Mouse (Mus musculus): ENCODE measurements at regions not wholly inside any gene's neighbourhood (a gene's known extent, or its start where the extent isn't known, plus 50 kb on each side); places are given as distances from the start of the nearest gene placed in this dataset.

DNA sequence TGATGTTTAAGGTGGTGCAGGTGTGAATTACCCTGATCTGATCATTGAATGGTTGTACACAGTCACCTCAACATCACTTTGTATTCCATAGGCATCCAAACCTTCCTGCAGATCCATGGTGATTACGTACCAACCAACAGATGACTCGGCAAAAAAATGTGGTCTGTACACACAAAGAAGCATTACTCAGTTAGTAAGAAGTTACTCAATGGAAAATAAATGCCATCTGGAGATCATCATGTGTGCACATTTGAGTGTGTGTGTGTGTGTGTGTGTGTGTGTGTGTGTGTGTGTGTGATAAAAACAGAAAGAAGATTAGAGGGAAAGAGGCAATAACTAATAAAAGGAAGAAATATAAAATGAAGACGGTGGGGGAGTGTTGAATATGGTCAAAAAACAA, 1512.2 kb upstream of the Gm6569 start:
- DNase-seq: no peak

GRCm38 (mm10) chr15:72323158-72323557, 1511.2 kb upstream of the Gm6569 start:
- no peak for DNase-seq

DNA sequence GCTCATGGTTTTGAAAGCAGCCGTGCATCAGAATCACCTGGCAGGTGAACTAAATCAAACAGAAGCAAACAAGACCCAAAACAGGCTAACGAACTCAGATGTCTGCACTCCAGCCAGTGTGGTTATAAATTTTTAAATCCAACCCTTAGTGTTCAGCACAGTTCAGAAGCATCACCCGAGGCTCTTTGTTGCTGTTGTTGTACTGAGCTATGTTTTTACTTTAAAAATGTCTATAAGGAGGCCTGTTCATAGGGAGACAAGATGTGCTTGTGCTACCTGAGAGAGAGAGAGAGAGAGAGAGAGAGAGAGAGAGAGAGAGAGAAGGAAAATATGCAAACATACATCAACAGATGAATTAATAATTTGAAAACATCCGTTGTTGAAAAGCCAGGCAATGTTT, 1503.1 kb upstream of the Gm6569 start:
- DNase-seq: no peak

DNA sequence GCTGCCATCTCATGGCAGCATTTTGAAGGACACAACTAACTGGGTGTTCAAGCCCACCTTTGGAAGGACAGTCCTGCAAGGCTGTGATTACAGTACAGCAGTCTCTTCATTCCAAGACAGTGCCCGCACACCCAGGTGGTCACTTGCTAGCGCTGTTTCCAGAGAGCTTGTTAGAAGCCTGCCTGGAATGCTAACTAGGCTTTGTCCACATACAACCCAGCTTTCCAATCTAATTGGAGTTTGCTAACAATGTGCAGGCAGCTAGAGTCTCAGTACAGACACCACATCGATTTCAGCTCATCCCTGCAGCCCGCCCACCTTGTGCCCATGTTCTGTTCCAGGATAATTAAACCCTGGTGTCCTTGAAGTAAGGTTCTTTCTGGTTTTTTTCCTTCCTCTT, 1499.9 kb upstream of the Gm6569 start:
- DNase-seq: no peak

- DNase-seq: no peak
Observed at GRCm38 (mm10) chr15:72339629-72340028, 1494.7 kb upstream of the Gm6569 start.

DNA sequence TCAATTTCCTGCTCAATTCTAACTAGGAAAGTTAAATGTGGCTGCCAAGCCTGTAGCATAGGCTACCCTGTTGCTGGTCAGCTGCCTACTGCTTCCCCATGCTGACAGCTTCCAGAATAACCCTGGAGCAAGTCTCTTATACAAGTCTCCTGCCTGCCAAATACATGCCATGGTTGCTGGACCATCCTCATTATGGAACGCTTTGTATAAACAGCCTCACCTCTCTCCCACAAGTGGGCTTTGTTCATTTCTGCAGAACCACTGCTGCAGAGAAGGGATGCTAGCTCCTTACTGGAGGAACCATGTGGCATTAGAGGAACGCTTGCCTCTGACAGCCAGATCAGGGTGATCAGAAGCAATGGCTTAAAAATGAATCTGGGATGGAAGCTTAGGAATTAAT, 1492.4 kb upstream of the Gm6569 start:
- no peak for DNase-seq

GRCm38 (mm10) chr15:72342504-72342903, 1491.9 kb upstream of the Gm6569 start:
- no peak for DNase-seq

- no peak for DNase-seq
Observed at GRCm38 (mm10) chr15:72343794-72344193, 1490.6 kb upstream of the Gm6569 start.

DNA sequence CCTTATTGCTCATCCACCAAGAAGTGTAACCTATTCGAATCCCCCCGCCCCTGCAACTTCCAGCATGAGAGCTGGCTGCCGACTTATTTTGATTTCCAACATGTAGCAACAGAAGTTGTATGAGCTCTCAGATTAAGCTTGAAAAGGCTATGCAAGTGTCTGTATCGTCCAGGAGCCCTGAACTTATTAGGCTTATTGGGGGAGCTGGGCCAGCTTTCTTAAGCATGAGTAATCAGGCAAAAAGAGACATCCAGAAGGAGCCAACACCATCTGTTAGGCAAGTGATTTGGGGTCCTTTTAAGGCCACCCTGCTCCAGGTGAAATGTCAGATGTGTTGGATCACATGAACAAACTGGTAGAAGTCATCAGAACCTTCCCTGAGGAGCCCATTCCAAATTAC, 1481.0 kb upstream of the Gm6569 start:
- no peak for DNase-seq

GRCm38 (mm10) chr15:72355626-72356025, 1478.7 kb upstream of the Gm6569 start:
- no peak for DNase-seq

GRCm38 (mm10) chr15:72359636-72360035, 1474.7 kb upstream of the Gm6569 start:
- no peak for DNase-seq

GRCm38 (mm10) chr15:72360049-72360448, 1474.3 kb upstream of the Gm6569 start:
- DNase-seq: no peak

- DNase-seq: no peak
Observed at GRCm38 (mm10) chr15:72360463-72361030, 1473.8 kb upstream of the Gm6569 start.

DNA sequence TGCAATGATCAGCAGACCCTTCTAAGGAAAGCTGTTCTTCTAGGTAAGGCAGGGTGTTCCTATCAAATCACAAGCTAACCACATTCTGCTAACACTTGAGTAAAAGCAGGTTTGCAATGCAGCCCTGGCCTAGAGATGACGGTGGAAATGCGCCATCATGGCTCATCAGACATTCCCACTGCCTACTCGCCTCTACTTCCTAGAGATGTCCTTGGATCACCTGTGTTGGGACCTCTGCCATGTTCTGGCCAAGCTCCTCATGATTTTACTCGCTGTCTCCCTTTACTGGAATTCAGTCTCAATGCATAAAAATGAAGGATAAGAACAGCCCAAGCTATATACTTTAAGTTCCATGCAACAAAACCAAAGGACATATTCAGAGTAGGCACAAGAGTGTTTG, 1461.3 kb upstream of the Gm6569 start:
- DNase-seq: no peak

GRCm38 (mm10) chr15:72377201-72377600, 1457.2 kb upstream of the Gm6569 start:
- no peak for DNase-seq

- DNase-seq: no peak
Observed at GRCm38 (mm10) chr15:72379291-72379690, 1455.1 kb upstream of the Gm6569 start.

- DNase-seq: no peak
Observed at GRCm38 (mm10) chr15:72381164-72381563, 1453.2 kb upstream of the Gm6569 start.

GRCm38 (mm10) chr15:72381744-72382143, 1452.6 kb upstream of the Gm6569 start:
- DNase-seq: no peak

DNA sequence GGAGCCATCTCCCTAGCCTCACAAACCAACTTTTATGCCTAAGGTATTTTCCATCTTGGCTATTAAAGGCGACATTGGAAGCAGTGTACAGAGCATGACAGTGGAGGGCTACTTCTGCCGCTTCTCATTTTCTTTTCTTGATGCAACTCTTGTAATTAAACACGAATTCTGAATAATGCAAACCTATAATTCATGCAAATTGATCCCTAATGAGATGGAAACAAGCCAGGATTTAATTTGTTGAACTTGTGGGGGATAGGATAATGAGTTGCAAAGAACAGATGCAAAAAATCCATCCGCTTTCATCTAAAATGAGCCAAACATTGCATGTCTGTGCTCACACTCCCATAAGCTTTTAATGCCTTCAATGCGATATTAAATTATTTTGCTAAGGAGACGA, 1451.8 kb upstream of the Gm6569 start:
- DNase-seq: no peak

DNA sequence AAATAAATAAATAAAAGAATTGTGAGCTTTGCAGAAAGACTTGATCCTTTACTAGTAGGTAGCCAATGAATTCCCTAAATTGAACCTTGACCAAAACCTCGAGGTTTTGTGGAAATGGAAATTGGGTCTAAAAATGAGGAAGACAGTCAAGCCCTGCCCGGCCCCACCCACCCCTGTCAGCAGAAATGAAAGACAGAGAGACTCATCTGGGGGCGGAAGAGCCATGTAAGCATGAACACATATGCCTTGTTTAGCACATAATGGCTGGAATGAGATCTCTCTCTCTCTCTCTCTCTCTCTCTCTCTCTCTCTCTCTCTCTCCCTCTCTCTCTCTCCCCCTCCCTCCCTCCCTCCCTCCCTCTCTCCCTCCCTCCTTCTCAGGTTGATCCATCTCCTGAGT, 1451.3 kb upstream of the Gm6569 start:
- no peak for DNase-seq

- DNase-seq: no peak
Observed at GRCm38 (mm10) chr15:72383470-72383869, 1450.9 kb upstream of the Gm6569 start.

DNA sequence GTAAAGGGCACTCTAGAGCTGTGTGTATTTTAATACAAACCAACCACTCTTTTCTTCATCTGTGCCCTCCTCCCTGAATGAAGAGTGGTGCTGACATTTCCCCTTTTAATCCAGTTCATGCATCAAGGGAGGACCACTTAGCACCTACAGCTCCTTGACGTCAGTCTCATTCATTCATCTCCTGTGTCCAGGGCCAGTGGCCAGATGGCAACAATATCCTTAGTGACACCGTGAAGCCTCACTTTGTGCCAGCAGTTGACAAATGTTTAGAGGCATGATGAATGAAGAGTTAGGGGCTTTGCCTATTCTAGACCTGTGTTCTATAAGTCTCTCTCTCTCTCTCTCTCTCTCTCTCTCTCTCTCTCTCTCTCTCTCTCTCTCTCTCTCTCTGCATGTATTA, 1441.1 kb upstream of the Gm6569 start:
- DNase-seq: no peak

DNA sequence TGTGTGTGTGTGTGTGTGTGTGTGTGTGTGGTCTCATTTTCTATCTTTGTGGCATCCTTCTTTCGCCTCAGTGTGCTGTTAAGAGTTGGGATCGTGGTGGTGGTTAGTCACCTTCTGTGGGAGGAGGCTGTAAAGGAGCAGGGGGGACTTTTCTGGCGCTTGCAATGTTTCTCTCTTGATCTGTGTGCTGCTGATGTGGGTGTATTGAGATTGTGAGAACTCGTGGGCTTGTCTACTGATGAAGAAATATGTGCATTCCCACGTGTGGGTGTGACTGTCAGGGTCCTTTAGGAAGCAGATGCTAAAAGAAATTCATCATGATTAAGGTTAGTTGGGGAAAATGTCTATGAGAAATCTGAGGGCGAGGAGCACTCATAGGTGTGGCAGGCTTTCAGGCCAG, 1422.4 kb upstream of the Gm6569 start:
- DNase-seq: no peak

All from thymus, postnatal 36 days (tissue).